Mouse (Mus musculus): ENCODE measurements at regions not wholly inside any gene's neighbourhood (a gene's known extent, or its start where the extent isn't known, plus 50 kb on each side); places are given as distances from the start of the nearest gene placed in this dataset.

GRCm38 (mm10) chr2:75146256-75146655 lies 320.7 kb downstream of the Mtx2 start:
- DNase-seq, result peak in 1 of 2 experiments; percentile 29

- DNase-seq, result no peak
Measured at GRCm38 (mm10) chr2:75147399-75147798, 321.8 kb downstream of the Mtx2 start.

GRCm38 (mm10) chr2:75147967-75148366 lies 322.4 kb downstream of the Mtx2 start:
- DNase-seq, result no peak

GRCm38 (mm10) chr2:75149036-75149435 lies 323.4 kb downstream of the Mtx2 start:
- DNase-seq, result no peak

GRCm38 (mm10) chr2:75149562-75149961 lies 324.0 kb downstream of the Mtx2 start:
- peak in 1 of 2 experiments; percentile 55 for DNase-seq

GRCm38 (mm10) chr2:75150986-75151385 lies 325.4 kb downstream of the Mtx2 start:
- peak; percentile 71 to 86 for DNase-seq

GRCm38 (mm10) chr2:75151519-75151918 lies 325.9 kb downstream of the Mtx2 start:
- no peak for DNase-seq

- DNase-seq, result peak; percentile 29 to 71
Measured at GRCm38 (mm10) chr2:75152477-75152990, 326.9 kb downstream of the Mtx2 start.

GRCm38 (mm10) chr2:75154448-75154847 lies 328.8 kb downstream of the Mtx2 start:
- no peak for DNase-seq

- DNase-seq, result peak in 1 of 2 experiments; percentile 27
Measured at GRCm38 (mm10) chr2:75158581-75158980, 333.0 kb downstream of the Mtx2 start.

GRCm38 (mm10) chr2:75161075-75161474 lies 335.5 kb downstream of the Mtx2 start:
- DNase-seq, result no peak

- no peak for DNase-seq
Measured at GRCm38 (mm10) chr2:75164987-75165386, 339.4 kb downstream of the Mtx2 start.

- no peak for DNase-seq
Measured at GRCm38 (mm10) chr2:75176267-75176666, 350.7 kb downstream of the Mtx2 start.

- DNase-seq, result no peak
Measured at GRCm38 (mm10) chr2:75183293-75183692, 357.7 kb downstream of the Mtx2 start.

GRCm38 (mm10) chr2:75202587-75203220 lies 377.1 kb downstream of the Mtx2 start:
- DNase-seq, result peak; percentile 29 to 52

GRCm38 (mm10) chr2:75208821-75209758 lies 383.5 kb downstream of the Mtx2 start:
- DNase-seq, result peak; percentile 42 to 50

GRCm38 (mm10) chr2:75209790-75210583 lies 384.4 kb downstream of the Mtx2 start:
- no peak for DNase-seq

GRCm38 (mm10) chr2:75216931-75217330 lies 391.3 kb downstream of the Mtx2 start:
- no peak for DNase-seq

- no peak for DNase-seq
Measured at GRCm38 (mm10) chr2:75220775-75221359, 395.3 kb downstream of the Mtx2 start.

- peak; percentile 59 to 66 for DNase-seq
Measured at GRCm38 (mm10) chr2:75224443-75224842, 398.8 kb downstream of the Mtx2 start.

- no peak for DNase-seq
Measured at GRCm38 (mm10) chr2:75240976-75241375, 415.4 kb downstream of the Mtx2 start.

- DNase-seq, result no peak
Measured at GRCm38 (mm10) chr2:75244311-75245033, 414.6 kb upstream of the Hnrnpa3 start.

All from kidney, postnatal 36 days (tissue).